Mouse (Mus musculus) liver, embryonic 11.5 days (tissue): Measurements from ENCODE around the gene Coro1b. TPM values are rescaled to one million over a fixed set of nuclear protein-coding genes. Genes with fewer than 3 reads are reported as not detected.
A peak's percentile ranks its signal among the peaks of the same experiment; 100 is the strongest.

Experiments
- ATAC-seq: fragments of 200-750 bp; cut with Nextera tagmentation; replicated peaks from 2 replicates; pipeline ENCODE4 v1.8.0; 2017; ENCODE audit warnings: moderate number of reproducible peaks, mild to moderate bottlenecking, moderate TSS enrichment, moderate library complexity; ENCODE audit not compliant: low FRiP score
- DNase-seq: peaks from one replicate; pipeline ENCODE4 v3.0.0-alpha.2; 2017; ENCODE audit warnings: low spot score
- H3K27ac ChIP-seq: fragments of 300-500 bp; sonication (generic); 2 replicates; pipeline ENCODE4 v1.5.1; 2014; ENCODE audit warnings: mild to moderate bottlenecking, low read depth, low read length, control low read depth
- H3K27me3 ChIP-seq: fragments of 300-500 bp; sonication (generic); replicated peaks from 2 replicates; pipeline ENCODE4 v1.6.1; 2014; ENCODE audit warnings: low read length, mixed read lengths; ENCODE audit not compliant: control insufficient read depth, insufficient read depth
- H3K36me3 ChIP-seq: fragments of 300-500 bp; sonication (generic); 2 replicates; pipeline ENCODE4 v1.6.1; 2014; ENCODE audit warnings: mild to moderate bottlenecking, low read length, moderate library complexity, mixed read lengths; ENCODE audit not compliant: control insufficient read depth, insufficient read depth
- H3K4me1 ChIP-seq: fragments of 300-500 bp; sonication (generic); replicated peaks from 2 replicates; pipeline ENCODE4 v1.6.1; 2014; ENCODE audit warnings: low read length, mixed read lengths; ENCODE audit not compliant: control insufficient read depth, insufficient read depth
- H3K4me2 ChIP-seq: fragments of 300-500 bp; sonication (generic); 2 replicates; pipeline ENCODE4 v1.6.1; 2014; ENCODE audit warnings: mild to moderate bottlenecking, control low read depth, moderate library complexity
- H3K4me3 ChIP-seq: fragments of 300-500 bp; sonication (generic); 2 replicates; pipeline ENCODE4 v1.5.1; 2014; ENCODE audit warnings: low read depth, low read length, control low read depth
- H3K9ac ChIP-seq: fragments of 300-500 bp; sonication (generic); 2 replicates; pipeline ENCODE4 v1.6.1; 2014; ENCODE audit warnings: low read depth, low read length, control low read depth
- H3K9me3 ChIP-seq: fragments of 300-500 bp; sonication (generic); 2 replicates; pipeline ENCODE4 v1.6.1; 2016; ENCODE audit warnings: low read length, inconsistent platforms, mixed read lengths; ENCODE audit not compliant: control insufficient read depth
- WGBS: fragments of 180-500 bp; shearing (Covaris S2); extraction: QIAGEN DNeasy Blood & Tissue Kit; methylation state at CpG from one replicate; pipeline ENCODE4 v1.1.7; 2014; 5-methylcytosine and 5-hydroxymethylcytosine counted together
- polyA plus RNA-seq: library from polyadenylated mRNA; unstranded; fragments of >200 nt; fragmentation: Nextera tagmentation; extraction: Ambion mirVana; gene quantifications from 2 replicates; pipeline ENCODE4 v1.2.1, GENCODE M21; 2014

Coro1b gene
- polyA plus RNA-seq, 1 experiment from 2014 or later, result 126 TPM

DNA sequence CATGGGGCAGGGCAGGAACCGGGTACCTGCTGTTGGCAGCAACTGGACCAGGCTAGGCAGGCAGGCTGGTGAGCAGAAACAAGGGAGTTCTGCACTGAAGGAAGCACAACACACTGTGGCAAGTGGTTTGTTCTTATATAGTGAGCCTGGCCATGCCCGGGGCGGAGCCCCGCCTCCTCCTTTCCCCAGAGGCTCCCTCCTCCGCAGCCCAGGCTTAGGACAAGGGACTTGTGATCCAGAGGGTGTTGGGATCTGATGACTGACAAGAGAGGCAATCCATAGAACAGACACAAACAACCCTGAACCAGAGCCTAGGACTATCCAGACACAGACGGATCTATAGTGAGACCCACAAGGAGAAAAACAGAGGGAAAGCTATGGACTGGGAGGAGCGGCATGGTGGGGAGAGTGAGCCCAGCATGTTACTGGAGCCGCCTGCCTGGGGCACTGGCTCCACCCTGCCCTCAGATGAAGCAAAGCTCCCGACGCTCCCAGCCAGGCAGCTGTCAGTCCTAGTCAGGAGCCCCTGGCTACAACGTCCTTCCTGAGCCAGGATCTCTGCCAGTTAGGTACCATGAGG is 27.0 kb downstream of the Coro1b start, which contains the start of gene Carns1:
Gene Carns1 (minus strand): TSS at position 112 of the 580 bp plus-strand sequence.
- Histone ChIP-seq H3K4me2 (peak within 1 kb of the TSS; percentile 45), H3K9me3 (no peaks in the 10 kb centered on the region), H3K4me1 (no peaks in the 10 kb centered on the region), H3K9ac (no peak within 1 kb of the TSS), H3K4me3 (no peak within 1 kb of the TSS), H3K27me3 (no peaks in the 10 kb centered on the region), H3K36me3 (no peaks in the 10 kb centered on the region), H3K27ac (no peak within 1 kb of the TSS)
- DNase-seq, result no peak
- WGBS, result 11% methylated on average over 11 of the region's 11 CpGs
- peak; percentile 49 for ATAC-seq

DNA sequence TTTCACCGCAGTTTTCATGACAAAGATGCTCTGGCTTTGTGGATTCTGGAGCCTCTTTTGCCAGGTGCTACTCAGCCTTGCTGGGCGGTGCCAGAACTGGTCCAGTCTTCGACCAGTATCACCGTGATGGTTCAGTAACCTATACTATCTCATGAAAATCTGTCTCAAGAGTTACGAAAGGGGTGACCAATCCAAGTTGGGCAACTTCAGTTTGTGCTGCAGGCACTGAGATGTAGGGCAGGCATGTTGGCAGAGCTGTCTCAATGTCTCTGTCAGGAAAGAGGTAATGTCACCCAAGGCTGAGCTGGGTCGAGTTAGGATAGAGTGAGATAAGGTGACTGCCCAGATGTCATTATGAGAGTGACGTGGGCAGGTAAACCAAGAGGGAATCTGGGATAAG is 32.0 kb downstream of the Coro1b start:
- H3K9me3 ChIP-seq, result no peaks in the 10 kb centered on the region
- WGBS, result 84% methylated on average over 7 of the region's 7 CpGs
- H3K4me2 ChIP-seq, result no peak overlapping the region
- H3K4me1 ChIP-seq, result peaks cover 11% of the 10 kb centered on the region; the same call in 1 of the 2 replicates
- no peak for ATAC-seq
- no peaks in the 10 kb centered on the region for H3K27me3 ChIP-seq
- no peak overlapping the region for H3K4me3 ChIP-seq
- DNase-seq, result no peak
- H3K36me3 ChIP-seq, result no peaks in the 10 kb centered on the region
- no peak overlapping the region for H3K27ac ChIP-seq
- no peak overlapping the region for H3K9ac ChIP-seq

DNA sequence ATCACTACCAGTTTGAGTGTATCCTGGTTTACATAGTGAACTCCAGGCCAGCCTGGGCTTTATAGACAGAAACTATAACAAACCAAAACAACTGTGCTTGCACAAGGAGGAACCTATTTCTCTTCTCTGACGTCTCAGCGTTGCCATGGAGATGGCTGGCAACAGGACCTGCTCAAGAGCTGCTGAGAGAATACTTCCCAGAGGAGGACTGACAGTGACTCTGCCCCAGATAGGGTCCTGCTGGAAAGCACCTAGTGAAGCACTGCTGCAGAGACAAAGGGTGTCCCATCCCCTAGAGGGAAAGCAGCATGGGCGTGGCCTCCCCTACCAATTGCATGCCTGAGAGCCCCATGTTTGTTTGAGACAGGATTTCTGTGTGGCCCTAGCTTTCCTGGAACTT is 33.5 kb downstream of the Coro1b start:
- Histone ChIP-seq H3K27ac (no peak overlapping the region), H3K27me3 (no peaks in the 10 kb centered on the region), H3K4me3 (no peak overlapping the region), H3K9ac (no peak overlapping the region), H3K4me2 (no peak overlapping the region), H3K4me1 (peaks cover 13% of the 10 kb centered on the region; the same call in 1 of the 2 replicates), H3K36me3 (no peaks in the 10 kb centered on the region), H3K9me3 (no peaks in the 10 kb centered on the region)
- WGBS, result 47% methylated on average over 3 of the region's 3 CpGs
- DNase-seq, result no peak
- no peak for ATAC-seq

GRCm38 (mm10) chr19:4183689-4184088 is 35.3 kb downstream of the Coro1b start:
- no peak overlapping the region for H3K9ac ChIP-seq
- no peak overlapping the region for H3K4me3 ChIP-seq
- H3K36me3 ChIP-seq, result no peaks in the 10 kb centered on the region
- no peak overlapping the region for H3K27ac ChIP-seq
- H3K4me1 ChIP-seq, result peaks cover 13% of the 10 kb centered on the region; the same call in 1 of the 2 replicates
- H3K27me3 ChIP-seq, result no peaks in the 10 kb centered on the region
- H3K4me2 ChIP-seq, result no peak overlapping the region
- ATAC-seq (no peak), DNase-seq (no peak)
- H3K9me3 ChIP-seq, result no peaks in the 10 kb centered on the region
- WGBS, result 80% methylated on average over 2 of the region's 2 CpGs

DNA sequence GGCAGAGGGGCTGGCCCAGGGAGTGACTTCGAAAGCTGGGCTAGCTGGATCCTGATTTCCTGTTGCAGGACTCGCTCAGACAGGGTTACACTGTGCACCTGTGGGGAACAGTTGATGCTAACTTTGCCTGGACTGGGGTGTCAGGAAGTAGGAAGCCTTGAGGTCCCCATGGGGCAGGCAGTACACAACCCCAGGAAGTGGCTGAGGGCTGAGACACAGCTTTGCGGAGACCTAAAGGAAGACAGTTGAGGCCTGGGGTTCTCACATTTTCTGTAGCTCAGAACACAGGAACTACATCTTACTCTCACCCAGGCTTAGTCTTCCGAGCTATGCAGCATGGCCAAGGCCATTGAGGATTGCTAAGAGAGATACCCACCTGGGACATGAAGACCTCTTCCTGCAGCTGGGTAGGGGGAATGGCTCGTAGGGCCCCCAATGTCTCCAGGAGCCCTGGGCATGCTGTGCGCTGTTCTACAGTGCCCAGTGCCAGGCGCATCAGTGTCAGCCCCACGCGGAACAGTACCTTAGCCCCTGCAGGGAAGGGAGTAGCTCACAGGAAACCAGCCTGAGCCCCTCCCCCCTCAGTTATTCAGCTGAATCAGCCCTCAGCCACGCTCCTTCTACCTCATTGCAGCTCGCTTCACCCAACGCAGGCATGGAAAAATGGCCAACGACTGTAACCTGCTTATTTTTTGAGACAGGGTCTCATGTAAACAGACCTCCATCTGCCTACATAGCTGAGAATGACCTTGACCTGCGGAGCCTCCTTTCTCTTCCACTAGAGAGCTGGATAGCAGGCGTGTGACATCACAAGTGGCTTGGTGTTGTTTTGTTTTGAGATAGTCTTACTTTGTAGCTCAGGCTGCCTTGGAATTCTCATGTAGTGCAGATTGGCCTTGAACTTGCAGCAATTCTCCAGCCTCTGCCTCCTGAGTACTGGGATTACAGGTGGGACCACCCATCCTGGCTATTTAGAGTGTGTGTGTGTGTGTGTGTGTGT is 36.9 kb downstream of the Coro1b start:
- Histone ChIP-seq H3K4me1 (peaks cover 13% of the 10 kb centered on the region; the same call in 1 of the 2 replicates), H3K36me3 (no peaks in the 10 kb centered on the region), H3K4me3 (no peak overlapping the region), H3K27ac (peak overlapping the region; percentile 1), H3K9me3 (no peaks in the 10 kb centered on the region), H3K27me3 (no peaks in the 10 kb centered on the region), H3K4me2 (peak overlapping the region; percentile 24), H3K9ac (peak overlapping the region; percentile 46; the same call in 1 of the 2 replicates)
- DNase-seq (no peak), ATAC-seq (peak; percentile 14; the same call in 1 of the 2 replicates)
- WGBS, result 46% methylated on average over 15 of the region's 15 CpGs

DNA sequence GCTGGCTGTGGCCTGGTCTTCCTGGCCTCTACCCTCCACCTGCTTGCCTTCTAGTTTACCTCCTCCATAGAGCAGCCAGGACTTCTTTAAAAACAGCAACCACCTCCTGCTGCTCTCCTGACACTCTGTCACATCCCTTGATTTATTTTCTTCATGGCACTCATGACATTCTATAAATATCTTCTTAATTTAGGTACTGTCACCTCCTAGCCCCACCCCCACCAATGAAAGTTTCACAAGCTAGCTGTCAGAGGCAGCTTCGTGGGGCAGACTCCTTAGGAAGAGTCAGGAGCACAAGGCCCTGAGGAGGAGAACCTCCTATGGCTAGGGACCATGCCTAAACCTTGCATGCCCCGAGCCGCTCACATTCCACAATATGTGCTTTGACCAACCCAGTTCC is 38.9 kb downstream of the Coro1b start:
- Histone ChIP-seq H3K4me2 (no peak overlapping the region), H3K9me3 (no peaks in the 10 kb centered on the region), H3K27me3 (no peaks in the 10 kb centered on the region), H3K4me3 (no peak overlapping the region), H3K9ac (no peak overlapping the region), H3K4me1 (peaks cover 23% of the 10 kb centered on the region), H3K27ac (no peak overlapping the region), H3K36me3 (no peaks in the 10 kb centered on the region)
- DNase-seq (no peak), ATAC-seq (no peak)
- 68% methylated on average over 3 of the region's 3 CpGs for WGBS

- no peaks in the 10 kb centered on the region for H3K9me3 ChIP-seq
- WGBS, result 84% methylated on average over 12 of the region's 12 CpGs
- H3K27me3 ChIP-seq, result no peaks in the 10 kb centered on the region
- H3K4me3 ChIP-seq, result no peak overlapping the region
- peaks cover 7% of the 10 kb centered on the region; the same call in 1 of the 2 replicates for H3K36me3 ChIP-seq
- H3K4me2 ChIP-seq, result no peak overlapping the region
- H3K4me1 ChIP-seq, result peaks cover 33% of the 10 kb centered on the region
- ATAC-seq, result no peak
- no peak overlapping the region for H3K27ac ChIP-seq
- H3K9ac ChIP-seq, result no peak overlapping the region
- DNase-seq, result no peak
Measured at GRCm38 (mm10) chr19:4189051-4189620, 40.7 kb downstream of the Coro1b start.

DNA sequence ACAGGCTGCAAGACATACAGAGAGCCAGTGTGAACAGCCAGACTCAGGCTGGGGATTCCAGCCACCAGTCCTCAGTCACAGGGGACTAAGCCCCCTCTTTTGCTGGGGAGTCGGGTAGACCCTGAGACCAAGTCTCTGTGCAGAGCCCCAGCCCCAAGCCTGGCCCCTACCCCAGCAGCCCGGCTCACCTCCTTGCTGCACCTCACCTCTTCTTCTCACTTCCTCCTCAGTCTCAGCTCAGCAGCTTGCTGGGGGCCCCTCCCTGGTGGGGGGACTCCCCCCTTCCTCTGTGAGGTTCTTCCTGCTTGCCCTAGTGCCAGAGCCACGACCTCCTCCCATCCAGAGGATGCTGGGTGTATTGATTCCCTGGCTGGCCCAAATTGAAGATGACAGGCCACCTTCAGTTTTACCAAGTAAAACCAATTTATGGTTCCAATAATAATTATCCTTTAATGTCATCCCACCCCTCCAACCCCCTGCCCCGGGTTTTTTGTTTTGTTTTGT is 42.5 kb downstream of the Coro1b start, which contains the start of gene Tbc1d10c:
Gene Tbc1d10c (minus strand): TSS at position 454 of the 504 bp plus-strand sequence.
- WGBS, result 46% methylated on average over 4 of the region's 4 CpGs
- no peak for DNase-seq

More for the DNA sequence above, 42.5 kb downstream of the Coro1b start, which contains the start of gene Tbc1d10c:
- Histone ChIP-seq H3K27me3 (no peaks in the 10 kb centered on the region), H3K9me3 (no peaks in the 10 kb centered on the region), H3K9ac (peak within 1 kb of the TSS; percentile 98), H3K27ac (peak within 1 kb of the TSS; percentile 90), H3K4me3 (peak within 1 kb of the TSS; percentile 95), H3K4me1 (peaks cover 33% of the 10 kb centered on the region), H3K4me2 (peak within 1 kb of the TSS; percentile 95), H3K36me3 (peaks cover 25% of the 10 kb centered on the region)
- no peak for ATAC-seq
